Mouse (Mus musculus): ENCODE measurements at regions not wholly inside any gene's neighbourhood (a gene's known extent, or its start where the extent isn't known, plus 50 kb on each side); places are given as distances from the start of the nearest gene placed in this dataset.

GRCm38 (mm10) chr6:94962411-94963087 is 154.5 kb upstream of the Kbtbd8 start:
- no peak for ATAC-seq (replicated peaks; ENCODE audit: low FRiP score, poor library complexity, severe bottlenecking)

GRCm38 (mm10) chr6:94961821-94962220 is 155.2 kb upstream of the Kbtbd8 start:
- ATAC-seq (replicated peaks; ENCODE audit: low FRiP score, poor library complexity, severe bottlenecking) = no peak

- ATAC-seq (replicated peaks; ENCODE audit: low FRiP score, poor library complexity, severe bottlenecking) = no peak
Measured at GRCm38 (mm10) chr6:94957990-94958389, 159.1 kb upstream of the Kbtbd8 start.

- no peak for ATAC-seq (replicated peaks; ENCODE audit: low FRiP score, poor library complexity, severe bottlenecking)
Measured at GRCm38 (mm10) chr6:94957172-94957668, 159.8 kb upstream of the Kbtbd8 start.

- ATAC-seq (replicated peaks; ENCODE audit: low FRiP score, poor library complexity, severe bottlenecking) = peak; percentile 84
Measured at GRCm38 (mm10) chr6:94954580-94954979, 162.5 kb upstream of the Kbtbd8 start.

- no peak for ATAC-seq (replicated peaks; ENCODE audit: low FRiP score, poor library complexity, severe bottlenecking)
Measured at GRCm38 (mm10) chr6:94953658-94954057, 163.4 kb upstream of the Kbtbd8 start.

GRCm38 (mm10) chr6:94951971-94952768 is 164.9 kb upstream of the Kbtbd8 start:
- ATAC-seq (replicated peaks; ENCODE audit: low FRiP score, poor library complexity, severe bottlenecking) = no peak

GRCm38 (mm10) chr6:94950944-94951343 is 166.1 kb upstream of the Kbtbd8 start:
- no peak for ATAC-seq (replicated peaks; ENCODE audit: low FRiP score, poor library complexity, severe bottlenecking)

- ATAC-seq (replicated peaks; ENCODE audit: low FRiP score, poor library complexity, severe bottlenecking) = no peak
Measured at GRCm38 (mm10) chr6:94950319-94950718, 166.7 kb upstream of the Kbtbd8 start.

GRCm38 (mm10) chr6:94946352-94946900 is 170.6 kb upstream of the Kbtbd8 start:
- ATAC-seq (replicated peaks; ENCODE audit: low FRiP score, poor library complexity, severe bottlenecking) = no peak

GRCm38 (mm10) chr6:94945715-94946114 is 171.3 kb upstream of the Kbtbd8 start:
- no peak for ATAC-seq (replicated peaks; ENCODE audit: low FRiP score, poor library complexity, severe bottlenecking)

GRCm38 (mm10) chr6:94944196-94944595 is 172.8 kb upstream of the Kbtbd8 start:
- ATAC-seq (replicated peaks; ENCODE audit: low FRiP score, poor library complexity, severe bottlenecking) = no peak

- ATAC-seq (replicated peaks; ENCODE audit: low FRiP score, poor library complexity, severe bottlenecking) = no peak
Measured at GRCm38 (mm10) chr6:94938949-94939348, 178.1 kb upstream of the Kbtbd8 start.

- ATAC-seq (replicated peaks; ENCODE audit: low FRiP score, poor library complexity, severe bottlenecking) = no peak
Measured at GRCm38 (mm10) chr6:94936206-94936605, 180.8 kb upstream of the Kbtbd8 start.

GRCm38 (mm10) chr6:94935706-94936105 is 181.3 kb upstream of the Kbtbd8 start:
- ATAC-seq (replicated peaks; ENCODE audit: low FRiP score, poor library complexity, severe bottlenecking) = no peak

GRCm38 (mm10) chr6:94927811-94928210 is 189.2 kb upstream of the Kbtbd8 start:
- ATAC-seq (replicated peaks; ENCODE audit: low FRiP score, poor library complexity, severe bottlenecking) = no peak

- no peak for ATAC-seq (replicated peaks; ENCODE audit: low FRiP score, poor library complexity, severe bottlenecking)
Measured at GRCm38 (mm10) chr6:94926652-94927211, 190.3 kb upstream of the Kbtbd8 start.

- no peak for ATAC-seq (replicated peaks; ENCODE audit: low FRiP score, poor library complexity, severe bottlenecking)
Measured at GRCm38 (mm10) chr6:94925408-94925807, 191.6 kb upstream of the Kbtbd8 start.

- 0 out of 2 replicates have a peak, but pooled peaks have one; percentile 52 for ATAC-seq (replicated peaks; ENCODE audit: low FRiP score, poor library complexity, severe bottlenecking)
Measured at GRCm38 (mm10) chr6:94924338-94925039, 192.6 kb upstream of the Kbtbd8 start.

GRCm38 (mm10) chr6:94921741-94922140 is 195.3 kb upstream of the Kbtbd8 start:
- ATAC-seq (replicated peaks; ENCODE audit: low FRiP score, poor library complexity, severe bottlenecking) = no peak

All from erythroid progenitor cell, adult 5-6 weeks (primary cell).